Mouse (Mus musculus) layer of hippocampus, adult 2 months (tissue): ENCODE measurements at regions not wholly inside any gene's neighbourhood (a gene's known extent, or its start where the extent isn't known, plus 50 kb on each side); places are given as distances from the start of the nearest gene placed in this dataset.

Source experiments
- DNase-seq, 2 experiments: peaks; one replicate each; pipeline ENCODE4 v3.0.0; 2022; ENCODE audit warnings: low spot score in 2 of 2
- H3K27ac ChIP-seq: fragments of 200-600 bp; 2 replicates; pipeline ENCODE4 v1.8.1; 2022
- H3K4me3 ChIP-seq: fragments of 200-600 bp; 2 replicates; pipeline ENCODE4 v1.8.1; 2022; ENCODE audit warnings: mild to moderate bottlenecking
- CTCF ChIP-seq: fragments of 200-600 bp; conservative IDR thresholded peaks from 2 replicates; pipeline ENCODE4 v1.8.1; 2022; ENCODE audit warnings: antibody characterized with exemption, mild to moderate bottlenecking, moderate library complexity

DNA sequence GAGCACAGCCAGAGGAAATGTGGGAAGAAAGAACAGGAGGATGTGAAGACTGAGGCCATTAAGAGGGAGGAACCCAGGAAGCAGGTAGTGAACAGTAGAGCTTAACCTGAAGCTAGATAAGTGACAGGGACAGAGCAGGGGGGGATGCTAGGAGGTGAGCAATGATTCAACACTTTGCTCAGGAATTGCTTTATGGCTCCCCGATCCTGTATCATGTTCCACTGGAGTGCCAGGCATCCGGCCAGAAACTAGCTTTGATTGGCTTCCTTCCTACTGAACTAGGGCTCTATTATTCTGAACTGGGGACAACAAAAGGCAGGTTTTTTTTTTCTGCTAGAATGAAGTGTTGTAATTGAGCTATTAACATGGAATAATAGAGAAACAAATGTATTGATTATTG lies 493.1 kb upstream of the Fat3 start:
- TF ChIP-seq CTCF: no peak
- DNase-seq: peak; percentile 1 to 15
- no peak overlapping the region for H3K27ac ChIP-seq
- H3K4me3 ChIP-seq: no peak overlapping the region

- TF ChIP-seq CTCF: no peak
- Histone ChIP-seq H3K27ac (no peak overlapping the region), H3K4me3 (no peak overlapping the region)
- no peak for DNase-seq
Observed at GRCm38 (mm10) chr9:16988114-16988513, 487.0 kb upstream of the Fat3 start.

DNA sequence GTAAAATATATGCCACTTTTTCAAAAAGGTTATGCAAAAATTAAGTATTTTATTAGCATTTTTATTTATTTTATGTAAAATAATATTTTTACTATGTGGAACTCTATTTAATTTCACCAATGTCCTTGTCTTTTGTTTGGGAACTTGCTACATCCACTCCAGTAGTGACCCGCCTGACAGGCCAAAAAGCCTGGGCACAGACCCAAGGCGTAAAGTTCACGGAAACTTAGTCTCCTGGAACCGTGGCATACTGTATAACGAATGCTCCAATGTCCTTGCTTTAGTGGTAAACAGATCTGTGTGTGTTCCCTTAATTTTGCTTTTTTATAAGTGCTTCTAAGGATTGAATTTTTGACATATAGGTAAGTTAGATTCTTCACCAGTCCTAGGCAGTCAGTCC lies 476.2 kb upstream of the Fat3 start:
- TF ChIP-seq CTCF: no peak
- no peak for DNase-seq

GRCm38 (mm10) chr9:16970373-16970772 lies 469.3 kb upstream of the Fat3 start:
- H3K27ac ChIP-seq: no peak overlapping the region
- no peak for TF ChIP-seq CTCF
- no peak for DNase-seq
- no peak overlapping the region for H3K4me3 ChIP-seq

More for the DNA sequence above, 476.2 kb upstream of the Fat3 start:
- Histone ChIP-seq H3K27ac (no peak overlapping the region), H3K4me3 (no peak overlapping the region)

DNA sequence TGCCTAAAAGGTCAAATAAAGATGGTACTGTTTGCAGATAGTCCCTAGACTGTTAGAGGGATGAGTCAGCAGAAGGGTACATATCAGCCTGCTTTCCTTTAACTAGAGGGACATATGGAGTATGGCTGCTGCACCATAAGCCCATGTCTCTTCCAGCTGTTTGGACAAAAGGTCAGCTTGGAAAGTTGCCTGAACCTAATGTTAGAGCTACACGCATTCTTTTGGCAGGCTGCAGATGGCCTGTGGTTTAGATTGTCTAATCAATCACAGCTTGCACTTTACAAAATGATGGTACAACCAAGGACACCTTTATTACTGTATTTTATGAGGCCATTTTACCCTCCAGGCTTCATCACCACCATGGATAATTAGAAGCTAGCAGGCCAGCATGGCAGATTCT lies 432.5 kb upstream of the Fat3 start:
- no peak for DNase-seq
- Histone ChIP-seq H3K4me3 (no peak overlapping the region), H3K27ac (no peak overlapping the region)
- no peak for TF ChIP-seq CTCF

GRCm38 (mm10) chr9:16931586-16931985 lies 430.5 kb upstream of the Fat3 start:
- no peak for TF ChIP-seq CTCF
- Histone ChIP-seq H3K27ac (peak overlapping the region; percentile 41; the same call in 1 of the 2 replicates), H3K4me3 (no peak overlapping the region)
- DNase-seq: peak; percentile 52 to 64

- H3K4me3 ChIP-seq: no peak overlapping the region
- no peak for DNase-seq
- no peak overlapping the region for H3K27ac ChIP-seq
- TF ChIP-seq CTCF: no peak
Observed at GRCm38 (mm10) chr9:16926315-16926984, 425.4 kb upstream of the Fat3 start.

GRCm38 (mm10) chr9:16925279-16925678 lies 424.2 kb upstream of the Fat3 start:
- no peak overlapping the region for H3K27ac ChIP-seq
- no peak for TF ChIP-seq CTCF
- no peak overlapping the region for H3K4me3 ChIP-seq
- DNase-seq: no peak

DNA sequence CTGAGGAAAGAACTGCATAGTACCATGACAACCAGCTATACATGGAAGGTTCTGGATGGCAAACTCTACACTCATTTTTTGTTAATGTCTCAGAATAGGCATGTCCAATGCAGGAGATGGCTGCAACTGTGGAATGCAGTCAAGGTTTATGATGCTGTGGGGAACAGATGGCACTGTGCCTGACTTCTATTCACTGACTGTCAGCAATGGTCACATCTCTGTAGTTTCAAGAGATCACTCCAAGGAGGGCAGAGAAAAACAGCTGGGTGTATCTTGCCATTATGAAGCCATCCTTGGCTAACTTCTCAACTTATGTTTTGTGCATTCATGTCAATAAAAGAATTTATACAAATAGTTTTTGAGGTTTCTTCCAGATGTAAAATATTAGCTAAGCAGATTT lies 405.1 kb upstream of the Fat3 start:
- Histone ChIP-seq H3K27ac (no peak overlapping the region), H3K4me3 (no peak overlapping the region)
- TF ChIP-seq CTCF: no peak
- no peak for DNase-seq

- DNase-seq: no peak
- H3K27ac ChIP-seq: no peak overlapping the region
- no peak for TF ChIP-seq CTCF
- H3K4me3 ChIP-seq: no peak overlapping the region
Observed at GRCm38 (mm10) chr9:16899060-16899459, 398.0 kb upstream of the Fat3 start.

GRCm38 (mm10) chr9:16852458-16853026 lies 351.5 kb upstream of the Fat3 start:
- no peak for TF ChIP-seq CTCF
- DNase-seq: no peak
- H3K27ac ChIP-seq: no peak overlapping the region
- H3K4me3 ChIP-seq: no peak overlapping the region

DNA sequence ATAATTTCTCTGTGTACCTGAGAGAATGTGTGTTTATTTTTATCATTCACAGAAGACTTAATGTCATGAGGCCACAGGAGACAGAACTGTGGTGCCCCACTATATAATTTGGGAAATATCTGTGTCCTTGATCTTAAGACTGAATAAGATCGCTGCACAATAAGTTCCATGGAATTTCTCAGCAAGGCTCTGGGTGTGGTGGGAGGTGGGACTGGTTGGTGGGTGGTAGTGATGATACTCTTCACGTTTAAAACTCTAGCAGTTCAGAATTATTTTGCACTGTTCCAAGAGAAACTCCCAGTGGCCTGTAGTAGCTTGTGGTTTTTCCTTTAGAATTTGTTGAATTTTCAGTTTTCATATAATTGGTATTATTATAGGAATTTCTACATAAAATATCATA lies 307.4 kb upstream of the Fat3 start:
- Histone ChIP-seq H3K27ac (no peak overlapping the region), H3K4me3 (no peak overlapping the region)
- no peak for TF ChIP-seq CTCF
- DNase-seq: no peak

DNA sequence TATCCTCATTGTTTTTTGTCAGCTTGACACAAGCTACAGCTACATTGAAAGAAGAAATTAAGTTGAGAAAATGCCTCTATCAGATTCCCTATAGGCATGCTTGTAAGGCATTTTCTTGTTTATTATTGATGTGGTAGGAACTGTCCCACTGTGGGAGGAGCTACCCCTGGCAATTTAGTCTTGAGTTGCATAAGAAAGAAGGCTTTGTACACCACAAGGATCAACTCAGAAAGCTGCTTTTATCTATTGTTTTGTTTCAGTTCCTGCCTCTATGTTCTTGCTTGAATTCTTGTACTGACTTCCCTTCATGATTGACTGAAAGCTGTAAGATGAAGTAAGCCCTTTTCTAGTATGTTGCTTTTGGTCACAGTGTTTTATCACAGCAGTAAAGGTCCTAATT lies 271.8 kb upstream of the Fat3 start:
- TF ChIP-seq CTCF: no peak
- Histone ChIP-seq H3K27ac (no peak overlapping the region), H3K4me3 (no peak overlapping the region)

GRCm38 (mm10) chr9:16727653-16728052 lies 226.6 kb upstream of the Fat3 start:
- no peak for DNase-seq
- no peak for TF ChIP-seq CTCF
- no peak overlapping the region for H3K27ac ChIP-seq
- no peak overlapping the region for H3K4me3 ChIP-seq

More for the DNA sequence above, 271.8 kb upstream of the Fat3 start:
- no peak for DNase-seq

DNA sequence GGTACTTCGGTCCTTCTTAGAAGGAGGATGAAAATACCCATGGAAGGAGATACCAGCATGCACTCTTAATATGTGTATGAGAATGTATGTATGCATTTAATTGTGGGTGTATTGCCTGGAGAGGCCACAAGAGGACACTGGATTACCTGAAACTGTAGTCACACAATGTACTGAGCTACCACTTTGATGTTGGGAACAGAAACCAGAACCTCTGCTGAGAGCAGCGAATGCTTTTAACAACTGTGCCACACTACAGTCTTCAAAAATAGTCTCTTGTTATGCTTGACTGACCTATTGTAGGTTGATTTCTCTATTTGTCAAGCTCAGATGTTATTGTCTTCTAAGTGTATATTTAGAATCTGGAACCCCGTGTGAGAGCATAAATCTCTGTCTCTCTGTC lies 201.3 kb upstream of the Fat3 start:
- DNase-seq: no peak
- peak; percentile 24; the same call in 1 of the 2 replicates for TF ChIP-seq CTCF
- no peak overlapping the region for H3K4me3 ChIP-seq
- no peak overlapping the region for H3K27ac ChIP-seq
